Mouse (Mus musculus): Measurements from ENCODE around the gene Ppm1d.

DNA sequence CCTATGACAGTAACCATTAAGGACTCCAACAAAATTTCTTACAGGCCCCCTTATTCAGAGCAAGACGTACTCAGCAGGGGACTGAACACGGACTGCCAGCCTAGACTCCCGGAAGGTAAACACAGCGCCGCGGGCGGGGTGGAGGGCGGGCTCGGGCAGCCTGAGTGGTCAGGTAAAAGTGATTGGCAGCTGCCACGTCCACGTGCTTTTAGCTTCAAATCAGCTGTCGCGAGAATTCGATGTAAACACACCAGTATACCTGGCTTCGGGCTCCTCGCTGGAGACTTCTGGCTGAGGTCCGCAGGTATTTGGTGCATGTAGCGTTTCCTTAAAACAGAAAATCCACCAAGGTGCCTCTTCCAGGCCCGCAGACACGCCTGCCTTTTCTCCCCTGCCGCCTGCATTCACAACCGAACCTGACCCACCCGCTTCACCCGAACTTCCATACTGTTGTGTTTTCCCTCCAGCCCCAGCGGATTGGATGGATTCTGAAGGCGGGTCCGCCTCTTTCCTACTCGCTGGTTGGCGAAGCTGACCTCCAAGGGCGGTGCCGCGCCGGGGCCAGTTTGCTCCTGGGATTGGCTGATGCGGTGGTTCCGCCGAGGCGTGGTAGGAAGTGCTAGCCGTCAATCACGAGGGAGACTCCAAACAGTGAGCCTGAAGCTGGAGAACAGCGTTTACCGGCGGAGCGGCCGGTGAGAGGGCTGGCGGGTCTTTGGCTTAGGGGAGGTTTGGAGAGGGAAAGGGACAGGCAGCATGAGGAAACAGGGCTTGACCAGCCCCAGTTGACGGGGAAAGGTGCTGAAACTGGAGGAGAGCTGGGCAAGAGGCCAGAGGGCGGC lies 41.7 kb downstream of the Ppm1d start, which contains the start of gene Bcas3:
- TF ChIP-seq CTCF (conservative IDR thresholded peaks at IDR 0.05 in 1 of 2, IDR thresholded peaks at IDR 0.05 in 1 of 2; ENCODE audit: low read depth in 2 of 2, low read length in 2 of 2) (no peak), MAFK (IDR thresholded peaks at IDR 0.05; ENCODE audit: insufficient replicate concordance, low read length) (no peak), NRF1 (IDR thresholded peaks at IDR 0.05; ENCODE audit: low read depth, low read length) (peak; percentile 52; the same call in 1 of the 2 replicates), ZMIZ1 (IDR thresholded peaks at IDR 0.05; ENCODE audit: low read depth, low read length) (peak; percentile 79; the same call in 1 of the 2 replicates), MYC (IDR thresholded peaks at IDR 0.05; ENCODE audit: low read depth, low read length) (peak; percentile 89), NELFE (IDR thresholded peaks at IDR 0.05; ENCODE audit: low read depth, low read length) (peak; percentile 79), UBTF (IDR thresholded peaks at IDR 0.05; ENCODE audit: low read depth, low read length) (no peak), E2F4 (IDR thresholded peaks at IDR 0.05; ENCODE audit: insufficient replicate concordance, low read depth, low read length) (0 out of 2 replicates have a peak, but pooled peaks have one; percentile 20), JUND (conservative IDR thresholded peaks at IDR 0.05; ENCODE audit: low read depth, low read length) (no peak), ZNF384 (IDR thresholded peaks at IDR 0.05; ENCODE audit: low read depth, low read length) (no peak), EP300 (IDR thresholded peaks at IDR 0.05; ENCODE audit: low read length) (no peak), USF1 (IDR thresholded peaks at IDR 0.05; ENCODE audit: low read depth, low read length) (peak; percentile 80)
